Mouse (Mus musculus) ES-Bruce4 (cell line): Measurements from ENCODE around the gene Polm.

Experiments used
- CTCF ChIP-seq: IDR thresholded peaks from one replicate; pipeline ENCODE4 v1.8.1; 2011; ENCODE audit warnings: low read depth, low read length
- EP300 ChIP-seq: IDR thresholded peaks from 2 replicates; pipeline ENCODE4 v1.6.1; 2011; ENCODE audit warnings: low read depth, low read length; ENCODE audit not compliant: insufficient read depth

GRCm38 (mm10) chr11:5846639-5847345, 9.0 kb upstream of the Polm start:
- TF ChIP-seq CTCF (no peak), EP300 (no peak)
